Mouse (Mus musculus) gastrocnemius, postnatal 4 days (tissue): ENCODE results near the gene Nfia. TPM values are rescaled to one million over a fixed set of nuclear protein-coding genes. Genes with fewer than 3 reads are reported as not detected.

ENCODE experiments used
- DNase-seq, 2 experiments: peaks; one replicate each; pipeline ENCODE4 v3.0.0; 2021 to 2022; ENCODE audit warnings: low spot score in 2 of 2, mixed read lengths in 2 of 2
- total RNA-seq, 2 experiments: library from RNA; stranded (reverse); gene quantifications; 2 replicates each; pipeline ENCODE4 v1.2.3; 2021

Gene Nfia
- total RNA-seq, 2 experiments from 2014 or later, result 166 to 173 TPM

DNA sequence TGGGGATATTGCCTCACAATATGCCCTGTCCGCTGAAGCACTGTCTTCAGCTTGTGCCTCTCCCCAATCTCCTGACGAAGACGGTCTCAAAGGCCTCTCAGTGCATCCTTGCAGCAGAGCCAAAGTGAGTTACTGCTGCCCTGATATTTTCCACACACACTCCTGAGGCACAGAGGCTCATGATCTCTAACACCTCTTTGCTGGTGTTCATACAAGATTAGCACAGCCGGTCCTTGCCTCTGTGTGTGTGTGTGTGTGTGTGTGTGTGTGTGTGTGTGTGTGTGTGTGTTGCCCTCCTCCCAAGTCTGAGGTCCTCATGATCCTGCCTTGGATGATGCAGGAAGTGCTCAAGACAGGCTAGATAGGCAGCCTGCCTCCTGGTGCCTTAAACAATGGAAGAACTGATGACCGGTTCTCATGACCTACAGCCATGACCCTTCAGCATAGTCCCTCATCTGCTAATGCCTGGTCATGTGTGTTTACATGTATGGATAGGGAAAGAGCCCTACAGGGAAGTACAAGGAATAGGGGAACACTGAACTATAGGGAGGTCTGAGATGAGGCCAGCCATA, 319.5 kb downstream of the Nfia start:
- DNase-seq, result no peak

DNA sequence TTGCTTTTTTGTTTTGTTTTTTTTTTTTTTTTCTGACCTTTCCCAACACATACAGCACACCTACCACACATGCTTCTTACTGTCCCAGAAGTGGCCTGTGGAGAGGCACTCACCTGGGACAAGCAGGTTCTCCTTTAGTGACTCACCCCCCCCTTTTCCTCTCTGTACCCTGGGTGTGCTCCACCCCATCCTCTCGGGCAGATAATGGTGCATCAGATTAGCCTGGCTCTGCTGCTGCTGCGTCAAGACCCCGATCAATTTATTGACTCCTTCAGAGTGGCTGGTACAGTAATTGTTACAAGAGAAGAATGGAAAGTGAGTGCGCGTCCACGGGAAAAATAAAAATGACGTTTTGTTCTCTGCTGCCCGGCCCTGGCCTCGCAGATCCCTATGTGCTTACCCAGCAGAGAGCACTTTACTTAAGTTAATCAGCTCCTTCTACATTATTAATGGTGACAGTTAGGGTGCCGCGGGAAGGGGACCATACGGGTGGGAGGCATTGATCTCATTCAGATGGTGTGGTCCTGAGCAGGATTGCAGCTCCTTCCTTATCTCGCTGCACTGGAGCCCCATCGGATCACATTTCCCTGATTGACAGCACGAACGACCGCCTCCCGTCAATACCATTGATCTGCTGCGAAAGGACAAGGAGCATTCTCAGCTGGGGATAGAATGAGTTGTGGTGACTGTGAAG, 321.7 kb downstream of the Nfia start:
- DNase-seq, result no peak

DNA sequence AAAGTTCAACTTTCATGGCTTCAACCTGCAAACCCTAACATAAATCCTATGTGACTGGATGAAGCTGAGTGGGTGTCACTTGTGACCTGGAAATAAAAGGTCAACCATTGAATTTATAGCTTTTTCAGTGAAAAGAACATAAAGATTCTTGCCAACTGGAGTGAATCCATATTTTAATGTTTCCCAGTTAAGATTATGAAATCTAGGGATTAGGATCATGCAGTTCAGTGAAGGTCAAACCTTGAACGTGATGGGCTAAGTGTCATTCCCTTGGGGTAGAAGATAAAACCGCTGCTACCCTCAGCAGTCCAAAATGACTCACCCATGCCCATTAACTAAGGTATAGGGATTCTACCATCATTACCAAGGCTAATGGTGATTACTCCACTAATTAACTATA, 322.5 kb downstream of the Nfia start:
- no peak for DNase-seq

DNA sequence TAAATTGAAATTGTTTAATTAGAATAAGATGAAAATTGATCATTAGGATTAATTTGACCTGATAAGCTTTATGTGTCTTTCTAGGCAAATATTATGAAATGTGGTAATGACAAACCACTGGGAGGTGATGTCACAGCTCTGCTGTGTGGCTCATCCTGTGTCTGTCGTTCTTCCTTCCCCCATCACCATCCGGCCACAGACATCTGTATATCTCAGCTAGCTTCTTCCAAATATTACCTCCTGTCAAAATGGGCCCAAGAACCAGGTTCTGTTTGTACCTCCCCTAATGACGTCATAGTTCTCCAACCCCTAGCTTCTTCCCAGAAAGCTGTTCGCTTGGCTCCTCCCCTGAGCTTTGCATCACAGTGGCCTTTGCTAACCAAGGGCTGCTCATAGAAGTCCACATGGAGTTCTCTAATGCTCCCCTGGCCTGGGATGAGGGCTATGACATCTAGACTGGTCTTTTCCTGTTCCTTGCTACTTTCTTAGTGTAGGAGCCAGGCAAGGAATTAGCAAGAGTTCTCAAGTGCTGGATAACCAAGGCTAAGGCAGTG, 324.6 kb downstream of the Nfia start:
- no peak for DNase-seq

GRCm38 (mm10) chr4:98098663-98099062, 326.1 kb downstream of the Nfia start:
- DNase-seq, result no peak

DNA sequence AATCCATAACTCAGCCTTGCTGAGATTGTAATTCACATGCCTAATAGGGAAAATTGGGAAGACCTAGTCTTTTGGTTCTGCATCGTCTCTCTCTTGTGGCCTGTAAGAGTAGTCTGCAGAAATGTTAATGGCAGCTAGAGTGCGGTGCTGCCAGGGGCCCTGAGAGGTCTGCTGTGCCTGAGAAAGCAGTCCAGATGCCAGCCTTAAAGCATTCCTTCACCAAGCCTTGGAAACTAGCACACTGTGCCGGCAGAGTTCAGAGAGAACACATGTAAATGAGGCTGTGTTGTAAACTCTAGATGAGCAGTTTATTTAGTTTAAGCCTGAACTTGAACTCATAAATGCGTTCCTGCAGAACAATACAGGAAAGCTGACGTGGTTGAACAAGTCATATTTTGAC, 326.9 kb downstream of the Nfia start:
- DNase-seq, result no peak

GRCm38 (mm10) chr4:98101153-98102096, 328.9 kb downstream of the Nfia start:
- no peak for DNase-seq

GRCm38 (mm10) chr4:98102625-98103336, 330.2 kb downstream of the Nfia start:
- no peak for DNase-seq

DNA sequence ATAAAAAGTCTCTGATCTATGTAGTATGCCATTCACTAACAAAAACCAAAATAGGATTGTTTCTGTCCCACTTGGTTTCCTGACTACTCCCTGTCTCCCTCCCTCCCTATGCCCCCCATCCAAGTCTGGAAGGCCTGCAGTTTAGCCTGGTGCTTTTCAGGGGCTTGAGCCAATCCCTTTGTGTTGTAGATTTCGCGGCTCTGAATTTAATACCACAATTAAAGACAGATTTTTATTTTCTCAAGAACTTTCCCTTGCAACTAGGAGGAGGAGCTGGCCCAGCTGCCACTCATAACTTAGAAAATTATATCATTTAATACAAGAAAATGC, 330.8 kb downstream of the Nfia start:
- DNase-seq, result no peak

DNA sequence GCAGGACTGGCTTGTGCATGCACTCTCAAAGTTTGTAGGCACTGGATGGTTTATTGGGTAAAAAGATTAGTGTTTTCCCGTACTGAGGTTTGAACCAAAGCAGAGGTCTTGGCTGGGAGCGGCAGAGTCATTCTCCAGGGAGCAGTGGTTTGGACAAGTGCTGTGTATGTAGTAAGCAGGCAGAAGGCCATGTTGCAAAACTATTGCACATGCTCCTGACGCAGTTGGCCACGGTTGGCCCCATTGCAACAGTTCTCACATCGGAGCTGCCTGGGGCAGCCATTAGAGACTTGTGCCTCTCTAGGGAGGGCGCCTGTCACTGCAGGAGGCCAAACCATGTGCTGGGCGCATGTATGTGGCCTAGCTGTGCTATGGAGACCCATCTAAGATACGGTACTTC, 331.6 kb downstream of the Nfia start:
- peak in 1 of 2 experiments; percentile 62 for DNase-seq

DNA sequence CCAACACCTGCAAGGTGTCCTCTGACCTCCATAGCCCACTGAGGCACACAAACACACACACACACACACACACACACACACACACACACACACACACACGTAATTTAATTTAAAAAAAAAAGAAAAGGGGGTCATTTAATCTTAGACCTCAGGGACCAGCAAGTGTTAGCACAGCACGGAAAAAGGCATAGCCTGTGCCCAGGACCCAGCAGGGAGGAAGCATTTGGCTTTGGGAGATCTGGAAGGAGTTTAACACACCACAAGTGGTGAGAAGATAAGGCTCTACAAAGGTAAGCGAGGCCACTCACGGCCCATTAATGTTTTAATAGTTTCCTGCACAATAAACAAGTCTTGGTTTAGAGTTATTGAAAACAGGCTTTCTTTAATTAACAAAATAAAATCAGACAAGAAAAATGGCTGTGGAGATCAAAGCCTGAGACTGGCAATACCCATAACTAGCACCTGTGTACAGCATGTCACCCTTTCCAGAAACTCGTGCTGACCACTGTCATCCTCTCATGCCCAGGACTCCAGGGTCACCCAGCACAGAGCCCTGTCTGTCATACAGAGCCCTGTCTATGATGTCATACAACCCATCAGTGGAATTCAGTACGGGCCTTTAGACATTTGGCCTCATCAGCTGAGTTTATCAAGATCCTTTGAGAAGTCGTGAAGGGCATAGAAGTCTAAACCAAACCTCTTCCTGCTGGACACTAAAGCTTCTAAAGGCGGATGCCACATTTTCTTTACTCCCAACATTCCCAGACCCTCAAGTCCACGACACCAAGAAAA, 332.6 kb downstream of the Nfia start:
- no peak for DNase-seq

DNA sequence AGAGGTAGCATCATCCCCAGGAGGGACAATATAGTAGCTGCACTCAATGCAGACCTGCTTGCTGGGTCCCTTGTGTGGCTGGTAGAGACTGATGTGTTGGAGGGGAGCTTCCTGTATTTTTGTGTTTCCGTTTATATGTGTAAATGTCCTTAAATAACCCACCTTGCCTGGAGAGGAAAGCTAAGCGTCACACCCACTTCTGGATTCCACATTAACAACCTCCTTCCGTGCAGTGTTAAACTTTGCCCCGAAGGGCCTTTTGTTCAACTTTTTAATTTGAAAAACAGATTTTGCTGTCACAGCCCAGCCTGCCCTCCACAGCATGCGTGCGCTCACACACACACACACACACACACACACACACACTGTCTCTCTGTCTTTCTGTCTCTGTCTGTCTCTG, 333.4 kb downstream of the Nfia start:
- no peak for DNase-seq

- no peak for DNase-seq
Observed at GRCm38 (mm10) chr4:98106445-98107092, 334.0 kb downstream of the Nfia start.

GRCm38 (mm10) chr4:98107093-98107453, 334.5 kb downstream of the Nfia start:
- no peak for DNase-seq

DNA sequence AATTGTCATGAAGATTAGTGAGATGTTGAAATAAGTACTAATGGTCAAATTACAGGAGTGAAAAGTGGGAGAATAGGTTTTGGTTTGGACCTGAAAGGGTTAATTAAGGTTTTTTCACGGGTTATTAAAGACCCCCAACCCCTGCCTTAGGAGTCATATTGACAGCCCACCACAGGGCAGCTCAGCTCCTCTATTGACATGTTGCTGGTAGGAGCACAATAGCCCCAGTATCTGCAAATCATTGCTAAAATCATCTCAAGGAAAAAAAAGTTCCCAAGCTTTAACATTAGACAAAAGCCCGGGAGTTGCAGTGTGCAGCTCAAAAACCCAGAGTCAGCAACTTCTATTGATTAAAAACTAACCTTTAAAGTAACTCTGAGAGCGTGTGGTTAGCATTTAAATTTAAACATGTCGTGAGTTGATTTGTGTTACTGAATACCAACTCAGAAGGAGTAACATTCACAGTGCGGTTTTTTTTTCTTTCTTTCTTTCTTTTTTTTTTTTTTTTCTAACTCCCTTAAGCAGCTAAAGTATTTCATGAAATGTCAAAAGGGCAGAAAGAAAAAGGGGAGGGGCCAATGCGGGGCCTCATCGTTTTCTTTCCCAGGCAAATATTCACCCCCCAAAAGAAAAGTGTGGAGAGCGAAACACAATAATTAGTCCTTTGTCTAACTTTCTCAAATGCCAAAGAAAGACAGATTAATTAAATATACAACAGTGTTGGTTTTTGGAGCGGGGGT, 335.6 kb downstream of the Nfia start:
- DNase-seq, result no peak

- no peak for DNase-seq
Observed at GRCm38 (mm10) chr4:98108676-98109016, 336.1 kb downstream of the Nfia start.

DNA sequence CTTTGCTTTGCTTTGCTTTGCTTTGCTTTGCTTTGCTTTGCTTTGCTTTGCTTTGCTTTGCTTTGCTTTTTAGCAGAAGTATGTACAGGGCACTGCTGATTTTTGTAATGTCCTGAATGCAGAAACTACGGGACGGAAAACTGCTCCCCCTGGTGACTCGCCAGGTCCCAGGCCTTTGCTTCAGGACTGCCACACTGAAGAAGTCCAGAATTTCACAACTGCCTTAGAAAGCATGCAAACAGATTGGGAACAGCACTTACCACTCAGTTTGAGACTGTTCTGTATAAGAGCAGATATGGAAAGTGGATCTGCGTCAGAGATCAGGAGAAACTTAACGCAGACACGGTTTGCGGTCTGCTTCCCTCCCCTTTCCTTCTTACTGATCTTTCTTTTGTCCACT, 336.5 kb downstream of the Nfia start:
- DNase-seq, result peak; percentile 56 to 75

- no peak for DNase-seq
Observed at GRCm38 (mm10) chr4:98109911-98110310, 337.4 kb downstream of the Nfia start.

GRCm38 (mm10) chr4:98113289-98114024, 340.9 kb downstream of the Nfia start:
- DNase-seq, result no peak
